Mouse (Mus musculus) brain, embryonic 14.5 days (tissue): ENCODE results near the gene Pcbp3.

Experiments used
- CTCF ChIP-seq: fragments of 200-500 bp; IDR thresholded peaks from 2 replicates; pipeline ENCODE4 v1.5.1; 2012; ENCODE audit warnings: inconsistent platforms, mild to moderate bottlenecking, moderate library complexity, borderline replicate concordance; ENCODE audit not compliant: insufficient read depth, insufficient read length; ENCODE audit errors: extremely low read depth
- POLR2A ChIP-seq: fragments of 200-500 bp; IDR thresholded peaks from 2 replicates; pipeline ENCODE4 v1.6.1; 2012; ENCODE audit warnings: mild to moderate bottlenecking, inconsistent platforms, borderline replicate concordance; ENCODE audit not compliant: poor library complexity, insufficient read depth, insufficient read length, severe bottlenecking; ENCODE audit errors: extremely low read depth

DNA sequence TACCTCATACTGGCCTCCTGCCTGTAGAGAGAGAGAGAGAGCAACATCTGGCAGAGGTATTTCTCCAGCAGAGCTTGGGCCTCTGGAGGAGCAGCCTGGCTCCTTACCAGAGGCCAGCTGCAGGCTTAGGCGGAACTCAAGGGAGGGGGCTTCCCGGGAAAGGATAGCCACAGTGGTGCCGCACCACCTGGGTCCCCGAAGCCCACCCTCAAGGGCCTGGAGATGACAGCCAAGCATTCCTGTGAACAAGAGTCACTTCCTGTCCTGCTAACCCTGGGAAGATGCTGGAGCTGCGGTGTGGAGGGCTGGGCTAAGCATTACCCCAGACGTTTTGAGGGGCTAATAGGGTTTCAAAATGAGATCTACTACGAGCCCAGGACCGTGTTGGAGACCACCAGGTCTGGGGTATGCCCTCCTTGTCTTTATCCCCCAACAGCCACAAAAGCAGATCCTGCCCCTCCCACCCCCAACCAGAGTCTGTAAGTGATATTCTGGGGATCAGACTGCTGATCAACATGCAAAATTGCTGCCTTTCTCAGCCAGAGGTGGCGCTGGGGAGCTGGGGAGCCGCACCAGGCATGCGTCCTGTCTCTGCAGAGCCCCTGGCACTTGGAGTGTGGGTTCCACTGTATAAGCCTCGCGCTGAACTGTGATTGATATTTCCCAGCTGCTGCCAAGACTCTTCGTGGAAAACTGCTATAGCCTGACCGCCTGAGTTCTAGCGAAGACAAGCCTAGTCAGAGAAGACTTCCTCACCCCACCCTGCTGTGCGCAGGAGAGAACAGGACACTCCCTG lies 228.6 kb downstream of the Pcbp3 start:
- peak; percentile 78 for TF ChIP-seq CTCF
- TF ChIP-seq POLR2A, result no peak
